Mouse (Mus musculus) hindbrain, embryonic 14.5 days (tissue): Measurements from ENCODE around the gene Mical2. TPM values are rescaled to one million over a fixed set of nuclear protein-coding genes. Genes with fewer than 3 reads are reported as not detected.

Experiments
- ATAC-seq: fragments of 200-750 bp; cut with Nextera tagmentation; 2 replicates; pipeline ENCODE4 v1.8.0; 2017; ENCODE audit warnings: moderate number of reproducible peaks, mild to moderate bottlenecking, moderate TSS enrichment, moderate library complexity; ENCODE audit not compliant: low FRiP score
- DNase-seq: peaks from one replicate; pipeline ENCODE4 v3.0.0-alpha.2; 2015; ENCODE audit warnings: low spot score
- H3K27ac ChIP-seq: fragments of 300-500 bp; sonication (generic); 2 replicates; pipeline ENCODE4 v1.5.1; 2014; ENCODE audit warnings: mild to moderate bottlenecking, moderate library complexity
- H3K27me3 ChIP-seq: fragments of 300-500 bp; sonication (generic); 2 replicates; pipeline ENCODE4 v1.6.1; 2014; ENCODE audit warnings: mild to moderate bottlenecking, low read length, mixed read lengths; ENCODE audit not compliant: control insufficient read depth, insufficient read depth
- H3K36me3 ChIP-seq: fragments of 300-500 bp; sonication (generic); replicated peaks from 2 replicates; pipeline ENCODE4 v1.6.1; 2014; ENCODE audit not compliant: control insufficient read depth, insufficient read depth
- H3K4me1 ChIP-seq: fragments of 300-500 bp; sonication (generic); replicated peaks from 2 replicates; pipeline ENCODE4 v1.6.1; 2014; ENCODE audit warnings: antibody characterized with exemption, low read length, mixed read lengths; ENCODE audit not compliant: control insufficient read depth, insufficient read depth
- H3K4me2 ChIP-seq: fragments of 300-500 bp; sonication (generic); replicated peaks from 2 replicates; pipeline ENCODE4 v1.6.1; 2014; ENCODE audit warnings: mild to moderate bottlenecking, moderate library complexity
- H3K4me3 ChIP-seq: fragments of 300-500 bp; sonication (generic); replicated peaks from 2 replicates; pipeline ENCODE4 v1.5.1; 2014; ENCODE audit warnings: mild to moderate bottlenecking, low read length
- H3K9ac ChIP-seq: fragments of 300-500 bp; sonication (generic); 2 replicates; pipeline ENCODE4 v1.6.1; 2014
- H3K9me3 ChIP-seq: fragments of 300-500 bp; sonication (generic); 2 replicates; pipeline ENCODE4 v1.6.1; 2016; ENCODE audit warnings: low read length; ENCODE audit not compliant: control insufficient read depth
- WGBS: fragments of 180-500 bp; shearing (Covaris S2); extraction: QIAGEN DNeasy Blood & Tissue Kit; methylation state at CpG from one replicate; pipeline ENCODE4 v1.1.7; 2014; 5-methylcytosine and 5-hydroxymethylcytosine counted together
- polyA plus RNA-seq: library from polyadenylated mRNA; unstranded; fragments of >200 nt; fragmentation: Nextera tagmentation; extraction: Ambion mirVana; gene quantifications from 2 replicates; pipeline ENCODE4 v1.2.1, GENCODE M21; 2014

Gene Mical2
- polyA plus RNA-seq, 1 experiment from 2014 or later: 4.0 TPM

GRCm38 (mm10) chr7:112237211-112237610, 11.6 kb downstream of the Mical2 start:
- Histone ChIP-seq H3K4me2 (no peak overlapping the region), H3K36me3 (no peaks in the 10 kb centered on the region), H3K9me3 (no peaks in the 10 kb centered on the region), H3K4me3 (no peak overlapping the region), H3K27me3 (no peaks in the 10 kb centered on the region), H3K9ac (no peak overlapping the region), H3K27ac (no peak overlapping the region), H3K4me1 (peaks cover 11% of the 10 kb centered on the region)
- DNase-seq: no peak
- 93% methylated on average over 7 of the region's 7 CpGs for WGBS
- ATAC-seq: no peak

DNA sequence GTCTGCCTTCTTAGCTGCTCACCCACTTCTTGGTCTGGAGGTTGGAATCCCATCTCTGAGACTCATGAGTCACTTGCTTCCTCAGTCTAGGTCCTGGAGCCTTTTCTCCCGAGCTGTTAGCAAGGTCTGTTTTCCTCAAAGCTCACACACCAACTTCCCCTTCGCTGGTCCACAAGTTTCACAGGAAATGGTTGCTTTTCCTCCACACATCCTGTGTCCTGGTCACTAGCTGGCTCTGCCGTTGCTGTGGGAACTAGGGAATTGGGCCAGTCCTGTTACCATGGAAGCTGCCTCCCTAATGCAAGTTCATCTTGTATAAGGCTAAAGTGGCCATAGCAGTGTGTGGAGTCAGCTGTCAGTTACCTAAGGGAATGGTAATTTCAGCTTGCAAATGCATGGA, 12.2 kb downstream of the Mical2 start:
- H3K27ac ChIP-seq: no peak overlapping the region
- H3K27me3 ChIP-seq: no peaks in the 10 kb centered on the region
- DNase-seq (no peak), ATAC-seq (no peak)
- peaks cover 11% of the 10 kb centered on the region for H3K4me1 ChIP-seq
- 48% methylated on average over 3 of the region's 3 CpGs for WGBS
- no peak overlapping the region for H3K9ac ChIP-seq
- no peaks in the 10 kb centered on the region for H3K36me3 ChIP-seq
- H3K9me3 ChIP-seq: no peaks in the 10 kb centered on the region
- no peak overlapping the region for H3K4me2 ChIP-seq
- no peak overlapping the region for H3K4me3 ChIP-seq

DNA sequence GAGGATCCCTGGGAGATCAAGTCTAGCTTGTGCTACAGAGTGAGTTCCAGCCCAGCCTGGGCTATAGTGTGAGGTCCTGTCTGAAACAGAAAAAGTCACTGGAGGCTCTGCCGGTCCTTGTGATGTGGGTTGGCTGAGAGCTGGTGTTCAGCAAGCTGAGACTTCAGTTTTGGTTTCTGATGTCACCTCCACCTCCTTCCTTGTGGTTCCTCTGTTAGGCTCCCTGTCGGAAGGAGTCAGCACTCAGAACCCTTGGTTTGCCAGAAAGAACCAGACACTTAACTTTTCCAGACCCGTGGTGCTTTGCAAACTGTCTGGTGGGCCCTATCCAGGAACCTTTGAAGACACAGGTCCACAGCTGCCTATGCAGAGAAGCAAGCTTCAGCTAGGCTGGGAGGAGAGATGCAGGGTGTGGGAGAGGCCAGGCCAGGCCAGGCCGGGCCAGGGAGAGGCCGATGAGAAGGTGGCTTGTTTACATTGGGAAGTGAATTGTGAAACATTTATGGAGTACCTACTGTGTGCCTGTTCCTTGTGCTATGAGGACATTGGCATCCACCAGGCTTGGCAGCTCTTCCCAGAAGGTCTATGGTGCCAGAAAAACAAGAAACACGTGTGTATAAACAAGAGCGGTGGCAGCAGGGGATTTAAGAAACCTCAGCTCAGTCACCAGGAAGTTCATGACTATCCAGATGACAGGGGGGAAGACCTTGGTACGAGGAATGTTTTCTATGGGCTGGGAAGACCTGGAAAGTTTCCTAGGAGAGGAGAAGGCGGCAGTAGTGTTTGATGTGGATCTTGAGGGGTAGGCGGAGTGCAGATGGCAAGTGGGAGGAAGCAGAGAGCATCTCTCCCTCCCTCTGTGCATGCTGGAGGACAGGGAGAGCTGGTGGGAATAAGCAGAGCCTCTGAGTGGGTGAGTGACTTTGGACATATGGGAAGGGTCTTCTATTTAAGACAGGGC, 13.4 kb downstream of the Mical2 start:
- ATAC-seq: no peak
- H3K36me3 ChIP-seq: no peaks in the 10 kb centered on the region
- H3K27ac ChIP-seq: no peak overlapping the region
- 79% methylated on average over 10 of the region's 10 CpGs for WGBS
- H3K27me3 ChIP-seq: no peaks in the 10 kb centered on the region
- H3K4me3 ChIP-seq: no peak overlapping the region
- no peak overlapping the region for H3K9ac ChIP-seq
- no peaks in the 10 kb centered on the region for H3K9me3 ChIP-seq
- no peaks in the 10 kb centered on the region for H3K4me1 ChIP-seq
- H3K4me2 ChIP-seq: no peak overlapping the region
- no peak for DNase-seq

DNA sequence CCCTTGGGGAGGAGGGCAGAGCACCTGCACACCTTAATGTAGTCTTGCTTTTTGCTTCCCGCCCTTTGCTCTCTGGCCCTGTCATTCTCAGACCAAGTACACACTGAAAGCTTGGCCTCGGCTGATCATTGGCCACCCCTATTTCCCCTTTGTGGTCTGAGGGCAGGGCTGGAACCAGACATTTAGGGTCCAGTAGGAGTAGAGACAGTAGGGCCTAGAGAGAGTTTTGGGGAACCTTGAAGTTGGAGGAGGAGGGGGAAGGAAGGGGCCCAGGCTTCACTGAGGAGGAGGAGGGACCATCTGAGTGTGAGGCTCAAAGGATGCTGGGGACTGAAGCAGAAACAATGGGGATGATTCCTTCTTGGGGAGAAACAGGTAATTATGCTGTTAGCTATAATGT, 15.1 kb downstream of the Mical2 start:
- no peak for DNase-seq
- H3K27me3 ChIP-seq: no peaks in the 10 kb centered on the region
- H3K4me1 ChIP-seq: no peaks in the 10 kb centered on the region
- WGBS: 88% methylated on average over 2 of the region's 2 CpGs
- H3K4me3 ChIP-seq: no peak overlapping the region
- H3K36me3 ChIP-seq: no peaks in the 10 kb centered on the region
- H3K9me3 ChIP-seq: no peaks in the 10 kb centered on the region
- ATAC-seq: no peak
- H3K9ac ChIP-seq: no peak overlapping the region
- no peak overlapping the region for H3K4me2 ChIP-seq
- H3K27ac ChIP-seq: no peak overlapping the region

- Histone ChIP-seq H3K27ac (no peak overlapping the region), H3K27me3 (no peaks in the 10 kb centered on the region), H3K4me3 (no peak overlapping the region), H3K36me3 (no peaks in the 10 kb centered on the region), H3K4me2 (no peak overlapping the region), H3K4me1 (no peaks in the 10 kb centered on the region), H3K9ac (no peak overlapping the region), H3K9me3 (no peaks in the 10 kb centered on the region)
- ATAC-seq (no peak), DNase-seq (no peak)
- WGBS: 58% methylated on average over 8 of the region's 8 CpGs
Observed at GRCm38 (mm10) chr7:112241211-112241944, 15.7 kb downstream of the Mical2 start.

DNA sequence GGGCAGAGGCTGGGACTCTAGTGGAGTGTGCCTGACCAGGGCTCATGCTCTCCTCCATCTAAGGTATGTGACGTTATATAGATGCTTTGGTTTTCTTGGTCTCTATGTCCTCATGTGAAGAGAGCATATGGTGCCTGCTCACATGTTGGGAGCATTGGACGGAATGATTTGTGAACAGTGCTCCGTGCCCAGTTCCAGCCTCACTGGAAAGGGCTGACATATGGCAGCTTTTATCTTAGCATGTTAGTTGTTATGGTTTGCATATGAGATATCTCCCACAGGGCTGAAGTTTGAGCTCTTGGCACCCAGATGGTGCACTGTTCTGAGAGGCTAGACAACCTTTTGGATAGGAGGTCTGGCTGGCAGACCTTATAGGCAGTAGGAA, 16.3 kb downstream of the Mical2 start:
- no peak overlapping the region for H3K27ac ChIP-seq
- no peaks in the 10 kb centered on the region for H3K27me3 ChIP-seq

DNA sequence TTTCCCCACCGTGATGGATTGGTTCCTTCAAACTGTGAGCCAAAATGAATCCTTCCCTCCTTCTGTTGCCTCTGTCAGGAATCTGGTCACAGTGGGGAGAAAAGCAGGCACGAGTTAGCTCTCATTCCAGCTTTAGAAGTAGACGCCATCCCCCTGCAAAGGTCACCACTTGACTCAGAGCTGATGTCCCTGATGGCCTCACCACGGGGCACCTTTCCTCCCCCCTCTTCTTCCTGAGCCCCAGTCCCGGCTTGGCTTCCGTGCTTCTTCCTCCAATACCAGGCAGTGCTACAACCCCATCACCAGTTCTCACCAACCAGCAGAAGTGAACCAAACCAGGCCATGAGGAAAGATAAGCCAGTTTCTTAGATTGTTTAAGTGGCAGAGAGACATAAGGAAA, 16.9 kb downstream of the Mical2 start:
- DNase-seq (no peak), ATAC-seq (no peak)
- Histone ChIP-seq H3K9ac (no peak overlapping the region), H3K9me3 (no peaks in the 10 kb centered on the region), H3K4me1 (no peaks in the 10 kb centered on the region), H3K36me3 (no peaks in the 10 kb centered on the region), H3K27ac (no peak overlapping the region), H3K4me2 (no peak overlapping the region), H3K27me3 (no peaks in the 10 kb centered on the region), H3K4me3 (no peak overlapping the region)
- WGBS: 84% methylated on average over 6 of the region's 6 CpGs

More for the DNA sequence above, 16.3 kb downstream of the Mical2 start:
- no peak for DNase-seq
- Histone ChIP-seq H3K9me3 (no peaks in the 10 kb centered on the region), H3K4me1 (no peaks in the 10 kb centered on the region), H3K36me3 (no peaks in the 10 kb centered on the region), H3K4me3 (no peak overlapping the region), H3K9ac (no peak overlapping the region), H3K4me2 (no peak overlapping the region)
- no peak for ATAC-seq
- WGBS: 65% methylated on average over 3 of the region's 3 CpGs

DNA sequence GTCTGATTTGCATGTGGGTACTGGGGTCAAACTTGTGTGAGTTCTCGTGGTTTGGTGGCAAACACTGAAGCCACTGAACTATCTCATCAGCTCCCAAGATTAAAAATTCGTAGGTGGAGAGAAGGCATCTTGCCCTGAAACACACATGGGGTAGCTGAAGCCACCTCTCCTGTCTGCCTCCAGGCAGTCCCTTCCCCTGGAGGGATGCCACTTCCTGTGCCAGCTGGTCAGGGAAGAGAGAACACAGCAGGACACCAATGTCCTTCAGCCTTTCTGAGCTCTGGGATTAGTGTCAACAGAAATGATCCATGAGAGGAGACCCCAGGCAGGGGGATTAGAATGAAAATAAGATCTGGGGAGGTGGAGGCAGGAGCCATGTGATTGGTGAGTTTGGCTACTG, 18.4 kb downstream of the Mical2 start:
- H3K36me3 ChIP-seq: no peaks in the 10 kb centered on the region
- no peaks in the 10 kb centered on the region for H3K27me3 ChIP-seq
- DNase-seq (no peak), ATAC-seq (no peak)
- H3K9ac ChIP-seq: no peak overlapping the region
- no peak overlapping the region for H3K4me2 ChIP-seq
- no peaks in the 10 kb centered on the region for H3K4me1 ChIP-seq
- no peak overlapping the region for H3K27ac ChIP-seq
- no peaks in the 10 kb centered on the region for H3K9me3 ChIP-seq
- no peak overlapping the region for H3K4me3 ChIP-seq
- 65% methylated on average over 2 of the region's 2 CpGs for WGBS

- H3K27ac ChIP-seq: no peak overlapping the region
- no peaks in the 10 kb centered on the region for H3K36me3 ChIP-seq
- ATAC-seq (no peak), DNase-seq (no peak)
- no peaks in the 10 kb centered on the region for H3K27me3 ChIP-seq
- H3K9ac ChIP-seq: no peak overlapping the region
- H3K9me3 ChIP-seq: no peaks in the 10 kb centered on the region
- 27% methylated on average over 6 of the region's 6 CpGs for WGBS
- no peaks in the 10 kb centered on the region for H3K4me1 ChIP-seq
- no peak overlapping the region for H3K4me3 ChIP-seq
- H3K4me2 ChIP-seq: no peak overlapping the region
Observed at GRCm38 (mm10) chr7:112244683-112245082, 19.0 kb downstream of the Mical2 start.
